ENCODE assay signal across 27 mouse cellular contexts in the genomic region with DNA sequence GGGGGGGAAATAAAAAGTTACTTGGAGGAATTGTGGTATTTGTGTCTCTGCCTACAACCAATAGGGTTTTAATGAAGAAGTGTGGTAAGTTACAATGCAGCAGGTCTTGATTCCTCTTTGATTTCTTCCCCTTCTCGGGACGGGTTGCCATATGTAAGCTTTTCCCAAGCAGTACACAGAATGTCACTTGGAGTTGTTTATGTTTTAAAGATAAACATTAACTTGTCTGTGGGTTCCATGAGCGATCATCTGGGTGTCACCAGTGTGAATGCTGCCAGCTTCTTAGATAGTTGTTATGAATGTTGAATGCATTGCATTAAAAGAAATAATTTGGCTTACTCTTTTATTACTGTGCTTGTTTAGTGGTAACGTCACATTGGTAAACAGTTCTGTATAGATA.
"Had no signal": no experiment of that assay in that cellular context is flagged by ENCODE, and none has a peak within 500 bp of the region (broad histone marks: within the 10 kb centered on the region; RNA-seq: fewer than 3 reads in every experiment).

No protein-coding gene starts in this region.

- ATAC-seq: liver, embryonic 12.5 days; liver, postnatal 0 days; midbrain, embryonic 13.5 days; midbrain, embryonic 15.5 days; midbrain, embryonic 16.5 days had no signal

- H3K27ac ChIP-seq: left cerebral cortex, adult 2 months; limb, embryonic 10.5 days; limb, embryonic 12.5 days; limb, embryonic 13.5 days; limb, embryonic 15.5 days; liver, embryonic 12.5 days; liver, embryonic 13.5 days; liver, embryonic 14.5 days; liver, embryonic 15.5 days; macrophage; midbrain, embryonic 10.5 days; midbrain, embryonic 12.5 days; midbrain, embryonic 13.5 days; midbrain, embryonic 15.5 days; neural tube, embryonic 12.5 days; neural tube, embryonic 13.5 days had no signal

- H3K9me3 ChIP-seq: limb, embryonic 10.5 days; limb, embryonic 12.5 days; limb, embryonic 13.5 days; limb, embryonic 15.5 days; liver, embryonic 12.5 days; liver, embryonic 13.5 days; liver, embryonic 15.5 days; lung, embryonic 15.5 days; megakaryocyte, embryonic 14.5 days; midbrain, embryonic 10.5 days; midbrain, embryonic 12.5 days; midbrain, embryonic 13.5 days; midbrain, embryonic 15.5 days; neural tube, embryonic 12.5 days; neural tube, embryonic 13.5 days had no signal

- H3K4me2 ChIP-seq: limb, embryonic 12.5 days; limb, embryonic 13.5 days; limb, embryonic 15.5 days; liver, embryonic 11.5 days; liver, embryonic 12.5 days; liver, embryonic 13.5 days; liver, embryonic 15.5 days; lung, embryonic 15.5 days; midbrain, embryonic 11.5 days; midbrain, embryonic 12.5 days; midbrain, embryonic 13.5 days; midbrain, embryonic 15.5 days; neural tube, embryonic 12.5 days; neural tube, embryonic 13.5 days had no signal

- H3K4me3 ChIP-seq: left cerebral cortex, adult 2 months; limb, embryonic 10.5 days; limb, embryonic 12.5 days; limb, embryonic 13.5 days; limb, embryonic 15.5 days; liver, embryonic 12.5 days; liver, embryonic 13.5 days; liver, embryonic 15.5 days; lung, embryonic 15.5 days; megakaryocyte, embryonic 14.5 days; midbrain, embryonic 10.5 days; midbrain, embryonic 12.5 days; midbrain, embryonic 13.5 days; midbrain, embryonic 15.5 days; myocyte; neural tube, embryonic 12.5 days; neural tube, embryonic 13.5 days had no signal

- H3K4me1 ChIP-seq: limb, embryonic 10.5 days; limb, embryonic 12.5 days; limb, embryonic 15.5 days; liver, embryonic 12.5 days; liver, embryonic 13.5 days; liver, embryonic 15.5 days; lung, embryonic 15.5 days; midbrain, embryonic 10.5 days; midbrain, embryonic 12.5 days; neural tube, embryonic 12.5 days; neural tube, embryonic 13.5 days had no signal

- H3K9ac ChIP-seq: limb, embryonic 12.5 days; limb, embryonic 13.5 days; limb, embryonic 15.5 days; liver, embryonic 12.5 days; liver, embryonic 13.5 days; liver, embryonic 14.5 days; liver, embryonic 15.5 days; liver, postnatal 0 days; lung, embryonic 15.5 days; midbrain, embryonic 12.5 days; midbrain, embryonic 13.5 days; midbrain, embryonic 15.5 days; neural tube, embryonic 12.5 days; neural tube, embryonic 13.5 days had no signal

- DNase-seq: left cerebral cortex, postnatal 4 days; liver; liver, embryonic 13.5 days; liver, postnatal 0 days; lung, adult 18-20 months; midbrain, embryonic 14.5 days had no signal

- H3K27me3 ChIP-seq: limb, embryonic 12.5 days; limb, embryonic 13.5 days; limb, embryonic 15.5 days; liver, embryonic 12.5 days; liver, embryonic 13.5 days; liver, embryonic 15.5 days; lung, embryonic 15.5 days; megakaryocyte, embryonic 14.5 days; midbrain, embryonic 12.5 days; midbrain, embryonic 13.5 days; midbrain, embryonic 15.5 days; neural tube, embryonic 12.5 days; neural tube, embryonic 13.5 days had no signal
